Mouse (Mus musculus) forebrain, embryonic 14.5 days (tissue): ENCODE data around the gene Ubn1. TPM values are rescaled to one million over a fixed set of nuclear protein-coding genes. Genes with fewer than 3 reads are reported as not detected.

Experiments
- ATAC-seq: fragments of 200-750 bp; cut with Nextera tagmentation; 2 replicates; pipeline ENCODE4 v1.8.0; 2017; ENCODE audit warnings: mild to moderate bottlenecking, moderate library complexity
- DNase-seq: peaks from one replicate; pipeline ENCODE4 v3.0.0-alpha.2; 2015; ENCODE audit warnings: low spot score
- H3K27ac ChIP-seq: fragments of 300-500 bp; sonication (generic); 2 replicates; pipeline ENCODE4 v1.5.1; 2014; ENCODE audit warnings: low read depth, mild to moderate bottlenecking, control low read depth, low read length, moderate library complexity
- H3K27me3 ChIP-seq: fragments of 300-500 bp; sonication (generic); replicated peaks from 2 replicates; pipeline ENCODE4 v1.6.1; 2014; ENCODE audit warnings: low read length, control low read depth, mixed read lengths; ENCODE audit not compliant: control insufficient read depth, insufficient read depth
- H3K36me3 ChIP-seq: fragments of 300-500 bp; sonication (generic); 2 replicates; pipeline ENCODE4 v1.6.1; 2014; ENCODE audit warnings: low read length, control low read depth; ENCODE audit not compliant: control insufficient read depth, insufficient read depth
- H3K4me1 ChIP-seq: fragments of 300-500 bp; sonication (generic); 2 replicates; pipeline ENCODE4 v1.6.1; 2014; ENCODE audit warnings: antibody characterized with exemption, low read length, control low read depth; ENCODE audit not compliant: control insufficient read depth, insufficient read depth
- H3K4me2 ChIP-seq: fragments of 300-500 bp; sonication (generic); 2 replicates; pipeline ENCODE4 v1.6.1; 2014; ENCODE audit warnings: mild to moderate bottlenecking, control low read depth, low read length
- H3K4me3 ChIP-seq: fragments of 300-500 bp; sonication (generic); 2 replicates; pipeline ENCODE4 v1.5.1; 2014; ENCODE audit warnings: low read depth, low read length, control low read depth
- H3K9ac ChIP-seq: fragments of 300-500 bp; sonication (generic); 2 replicates; pipeline ENCODE4 v1.6.1; 2014; ENCODE audit warnings: mild to moderate bottlenecking, low read length, control low read depth, moderate library complexity
- H3K9me3 ChIP-seq: fragments of 300-500 bp; sonication (generic); replicated peaks from 2 replicates; pipeline ENCODE4 v1.6.1; 2016; ENCODE audit warnings: low read length, control low read depth, mixed read lengths; ENCODE audit not compliant: control insufficient read depth
- WGBS: fragments of 180-500 bp; shearing (Covaris S2); extraction: QIAGEN DNeasy Blood & Tissue Kit; methylation state at CpG from one replicate; pipeline ENCODE4 v1.1.7; 2014; 5-methylcytosine and 5-hydroxymethylcytosine counted together
- polyA plus RNA-seq: library from polyadenylated mRNA; unstranded; fragments of >200 nt; fragmentation: Nextera tagmentation; extraction: Ambion mirVana; gene quantifications from 2 replicates; pipeline ENCODE4 v1.2.1, GENCODE M21; 2014

Gene Ubn1
- polyA plus RNA-seq, 1 experiment from 2014 or later: 14.3 TPM

DNA sequence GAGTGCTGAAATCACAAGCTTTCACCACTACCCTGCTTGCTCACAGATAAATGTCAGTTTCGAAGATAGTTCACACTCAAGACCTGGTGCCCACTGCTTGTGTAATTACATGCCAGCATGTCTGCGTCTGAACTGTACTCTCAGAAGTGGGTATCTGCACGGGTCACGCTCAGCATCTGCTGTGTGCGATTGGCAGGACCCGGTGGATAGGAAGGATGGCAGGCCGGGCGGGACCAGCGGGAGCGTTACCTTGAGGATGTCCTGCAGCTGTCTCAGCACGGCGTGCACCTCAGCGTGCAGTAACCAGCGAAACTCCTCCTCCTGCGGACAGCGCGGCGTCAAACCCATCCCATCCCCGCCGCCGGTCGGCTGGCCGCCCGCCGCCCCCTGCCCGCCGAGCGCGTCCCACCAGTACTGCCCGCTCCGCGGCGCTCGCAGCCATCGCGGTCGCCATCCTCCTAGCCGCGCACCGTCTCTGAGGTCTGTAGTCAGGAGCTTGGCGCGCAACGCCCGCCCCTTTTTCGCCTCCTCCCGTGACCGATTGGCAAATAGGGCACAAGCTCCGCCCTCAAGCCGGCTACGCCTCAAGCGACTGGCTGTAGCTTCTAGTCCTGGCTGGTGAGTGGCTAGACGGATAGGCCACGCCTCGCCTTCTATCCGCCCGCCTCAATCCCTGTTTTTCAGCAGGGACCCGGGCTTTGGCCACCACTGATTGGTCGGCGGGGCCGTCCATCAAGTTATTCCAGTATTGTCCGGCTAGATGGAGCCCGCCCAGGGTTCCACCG lies 36.6 kb upstream of the Ubn1 start, which contains the start of gene Rogdi:
TSS of gene Rogdi (minus strand) at position 500 of the 785 bp plus-strand sequence.
- WGBS: 3% methylated on average over 60 of the region's 63 CpGs
- peak; percentile 99 for ATAC-seq
- Histone ChIP-seq H3K27ac (peak within 1 kb of the TSS; percentile 56), H3K4me2 (peak within 1 kb of the TSS; percentile 76), H3K36me3 (peaks cover 46% of the 10 kb centered on the region), H3K9me3 (no peaks in the 10 kb centered on the region), H3K4me3 (peak within 1 kb of the TSS; percentile 57), H3K4me1 (peaks cover 6% of the 10 kb centered on the region), H3K9ac (peak within 1 kb of the TSS; percentile 69), H3K27me3 (no peaks in the 10 kb centered on the region)
- peak; percentile 100 for DNase-seq

DNA sequence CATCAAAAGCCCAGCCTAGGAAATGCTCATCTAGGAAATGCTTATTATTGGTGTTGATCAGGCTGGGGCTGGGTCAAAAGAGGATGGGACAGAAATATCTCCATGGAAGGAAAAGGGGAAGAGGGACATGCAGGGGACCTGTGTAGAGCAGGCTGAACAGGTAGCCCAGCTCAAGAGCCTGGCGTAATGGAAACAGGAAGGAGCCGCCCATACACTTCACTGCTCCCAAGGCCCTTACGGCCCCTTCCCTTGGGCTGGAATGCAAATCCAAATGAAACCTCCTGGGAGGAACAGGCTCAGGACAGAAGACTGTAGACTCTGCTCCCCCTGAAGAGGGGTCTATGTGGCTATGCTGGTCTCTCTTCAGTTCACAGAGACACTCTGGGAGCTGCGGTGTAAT lies 35.3 kb upstream of the Ubn1 start:
- DNase-seq (no peak), ATAC-seq (no peak)
- Histone ChIP-seq H3K27me3 (no peaks in the 10 kb centered on the region), H3K36me3 (peaks cover 52% of the 10 kb centered on the region), H3K4me3 (no peak overlapping the region), H3K9me3 (no peaks in the 10 kb centered on the region), H3K27ac (no peak overlapping the region), H3K4me1 (peaks cover 6% of the 10 kb centered on the region), H3K9ac (no peak overlapping the region), H3K4me2 (no peak overlapping the region)
- WGBS: 91% methylated on average over 4 of the region's 4 CpGs

DNA sequence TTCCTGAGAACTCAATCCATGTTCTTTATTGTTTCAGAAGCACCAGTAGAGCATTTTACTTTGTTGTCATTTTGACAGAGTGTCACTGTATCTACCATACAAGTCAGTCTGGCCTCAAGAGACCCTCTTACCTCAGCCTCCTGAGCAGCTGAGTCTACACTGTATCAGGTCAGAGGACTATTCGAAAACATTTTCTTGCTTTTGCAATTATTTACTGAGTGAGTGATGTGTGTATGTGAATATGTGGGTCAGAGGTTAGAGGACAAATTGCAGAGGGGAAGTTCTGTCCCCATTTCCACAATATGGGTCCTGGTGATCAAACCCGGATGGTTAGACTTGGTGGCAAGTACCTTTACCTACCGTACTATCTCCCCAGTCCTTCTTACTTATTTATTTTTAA lies 25.8 kb upstream of the Ubn1 start:
- Histone ChIP-seq H3K9ac (no peak overlapping the region), H3K4me1 (no peaks in the 10 kb centered on the region), H3K36me3 (peaks cover 97% of the 10 kb centered on the region), H3K4me3 (no peak overlapping the region), H3K9me3 (no peaks in the 10 kb centered on the region), H3K27me3 (no peaks in the 10 kb centered on the region), H3K27ac (no peak overlapping the region), H3K4me2 (no peak overlapping the region)
- no peak for ATAC-seq
- WGBS: 98% methylated on average over 3 of the region's 3 CpGs
- DNase-seq: no peak

DNA sequence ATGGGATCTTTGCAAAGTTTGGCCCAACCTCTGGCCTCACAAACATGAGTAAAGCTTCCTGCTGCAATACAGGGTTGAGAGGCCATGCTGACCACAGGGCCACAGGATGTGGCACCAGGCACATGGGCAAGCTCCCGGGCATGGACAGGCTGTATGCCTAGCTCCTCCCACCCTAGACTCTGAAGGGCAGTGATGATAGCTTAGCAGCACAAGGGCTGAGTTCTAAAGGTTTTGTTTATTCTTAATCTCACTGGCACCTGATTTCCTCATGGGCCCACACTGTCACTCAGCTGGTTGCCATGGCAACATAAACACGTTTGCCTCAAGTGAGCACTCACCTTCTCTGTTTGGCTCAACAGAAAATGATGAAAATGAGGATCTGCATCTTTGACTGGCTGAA lies 20.0 kb upstream of the Ubn1 start:
- Histone ChIP-seq H3K9me3 (no peaks in the 10 kb centered on the region), H3K27ac (no peak overlapping the region), H3K4me1 (no peaks in the 10 kb centered on the region), H3K4me3 (no peak overlapping the region), H3K9ac (no peak overlapping the region), H3K27me3 (no peaks in the 10 kb centered on the region), H3K36me3 (peaks cover 100% of the 10 kb centered on the region), H3K4me2 (no peak overlapping the region)
- DNase-seq (peak; percentile 13), ATAC-seq (no peak)
- 63% methylated on average over 2 of the region's 2 CpGs for WGBS

DNA sequence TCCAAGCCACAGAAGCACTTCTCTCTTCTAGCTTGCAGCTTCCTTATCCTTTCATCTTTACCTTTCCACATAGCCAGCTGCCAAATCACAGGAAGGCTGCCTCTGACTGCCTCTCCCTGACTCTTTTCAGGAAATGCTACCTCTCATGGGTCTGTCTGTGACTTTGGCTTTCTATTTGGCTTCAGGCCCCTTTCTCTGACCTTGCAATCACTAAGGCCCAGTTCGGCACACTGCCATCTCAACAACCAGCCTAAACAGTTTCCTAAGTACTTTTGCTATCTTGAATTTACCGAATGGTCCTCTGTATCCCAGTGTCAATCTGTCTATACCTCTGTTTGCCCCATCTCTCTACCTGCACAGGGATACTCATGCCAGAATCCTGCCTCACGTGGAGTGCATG lies 14.3 kb upstream of the Ubn1 start:
- ATAC-seq: no peak
- Histone ChIP-seq H3K27ac (no peak overlapping the region), H3K27me3 (no peaks in the 10 kb centered on the region), H3K36me3 (peaks cover 97% of the 10 kb centered on the region), H3K4me3 (no peak overlapping the region), H3K4me1 (no peaks in the 10 kb centered on the region), H3K9ac (no peak overlapping the region), H3K9me3 (no peaks in the 10 kb centered on the region), H3K4me2 (no peak overlapping the region)
- DNase-seq: no peak
- WGBS: 97% methylated on average over 3 of the region's 3 CpGs

DNA sequence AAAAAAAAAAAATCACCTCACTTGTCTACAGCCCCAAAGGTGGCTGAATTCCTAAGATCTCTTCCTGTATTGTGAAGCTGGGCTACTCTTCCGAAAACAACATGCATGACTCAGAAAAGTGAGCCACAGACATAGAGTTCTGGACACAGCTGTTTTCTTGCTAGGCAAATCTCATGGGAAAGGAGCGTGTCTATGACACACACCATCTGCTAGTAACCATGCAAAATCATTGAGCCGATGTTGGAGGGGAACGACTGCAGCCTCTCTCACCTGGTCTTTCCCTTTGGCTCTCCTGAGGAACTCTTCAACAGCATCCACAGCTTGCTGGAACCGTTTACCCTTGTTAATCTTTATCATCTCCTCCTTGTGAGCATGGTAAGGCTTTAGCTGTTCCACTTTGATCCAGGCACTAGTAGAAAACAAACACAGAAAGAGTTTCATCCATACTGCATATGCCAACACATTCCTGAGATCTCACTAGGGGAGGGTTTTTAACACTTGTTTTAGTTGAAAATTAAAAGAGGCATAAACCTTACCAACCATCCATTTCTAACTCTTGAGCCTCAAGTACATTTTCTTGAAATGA lies 13.1 kb upstream of the Ubn1 start:
- no peaks in the 10 kb centered on the region for H3K9me3 ChIP-seq
- no peaks in the 10 kb centered on the region for H3K27me3 ChIP-seq
- H3K36me3 ChIP-seq: peaks cover 97% of the 10 kb centered on the region
- no peaks in the 10 kb centered on the region for H3K4me1 ChIP-seq
- no peak overlapping the region for H3K9ac ChIP-seq
- ATAC-seq (no peak), DNase-seq (no peak)
- WGBS: 87% methylated on average over 5 of the region's 5 CpGs
- H3K4me3 ChIP-seq: no peak overlapping the region
- no peak overlapping the region for H3K27ac ChIP-seq
- no peak overlapping the region for H3K4me2 ChIP-seq

DNA sequence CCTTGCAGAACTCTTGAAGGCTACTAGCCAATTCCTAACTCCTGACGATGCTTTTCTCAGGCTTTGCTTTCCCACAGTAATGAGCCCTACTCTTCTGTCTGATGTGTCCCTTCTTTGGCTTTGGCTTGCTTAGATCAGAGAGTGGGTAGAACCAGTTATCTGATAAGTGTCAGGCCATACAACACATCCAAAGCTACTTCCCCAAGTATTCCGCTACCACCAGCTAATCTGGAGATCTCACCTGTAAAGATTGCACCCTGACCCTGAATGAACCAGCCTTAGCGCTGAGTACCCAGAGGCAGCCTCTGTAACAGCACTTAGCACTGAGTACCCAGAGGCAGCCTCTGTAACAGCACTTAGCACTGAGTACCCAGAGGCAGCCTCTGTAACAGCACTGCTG lies 4.5 kb upstream of the Ubn1 start:
- ATAC-seq: no peak
- WGBS: 92% methylated on average over 3 of the region's 3 CpGs
- H3K9ac ChIP-seq: no peak overlapping the region
- no peak overlapping the region for H3K4me2 ChIP-seq
- peaks cover 70% of the 10 kb centered on the region for H3K36me3 ChIP-seq
- DNase-seq: no peak
- H3K9me3 ChIP-seq: no peaks in the 10 kb centered on the region
- no peak overlapping the region for H3K27ac ChIP-seq
- no peaks in the 10 kb centered on the region for H3K27me3 ChIP-seq
- peaks cover 9% of the 10 kb centered on the region for H3K4me1 ChIP-seq
- no peak overlapping the region for H3K4me3 ChIP-seq

DNA sequence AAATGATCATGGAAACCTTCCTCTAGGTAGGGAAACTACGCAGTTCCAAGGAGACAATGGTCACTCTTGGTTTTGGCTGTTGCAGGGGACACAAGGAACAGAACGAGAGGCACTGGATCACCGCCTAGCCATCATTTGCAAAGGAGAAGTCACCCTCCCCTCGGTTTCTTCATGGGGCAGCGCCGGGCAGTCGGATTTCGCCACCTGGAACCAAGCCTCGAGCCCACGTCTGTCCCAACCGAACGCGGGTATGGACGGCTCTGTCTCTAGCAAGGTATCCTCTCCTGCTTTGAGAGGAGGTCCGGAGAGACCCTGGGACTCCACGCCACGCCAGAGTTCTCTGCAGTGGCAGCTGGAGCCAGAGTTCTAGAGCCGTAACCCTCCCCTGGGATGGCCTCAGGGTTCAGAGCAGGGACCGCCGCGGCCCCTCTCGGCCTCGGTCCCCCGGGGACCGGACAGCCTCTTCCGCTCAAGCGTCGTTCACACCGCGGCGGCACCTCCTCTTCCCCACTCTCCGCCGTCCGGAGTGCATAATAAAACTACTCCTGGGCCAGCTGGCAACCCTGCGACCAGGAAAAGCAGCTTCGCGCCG lies 579 bp upstream of the Ubn1 start:
- ATAC-seq (peak; percentile 51), DNase-seq (no peak)
- Histone ChIP-seq H3K27ac (peak overlapping the region; percentile 79), H3K9ac (peak overlapping the region; percentile 94), H3K36me3 (peaks cover 43% of the 10 kb centered on the region), H3K27me3 (no peaks in the 10 kb centered on the region), H3K4me2 (peak overlapping the region; percentile 91), H3K4me1 (peaks cover 19% of the 10 kb centered on the region), H3K9me3 (no peaks in the 10 kb centered on the region), H3K4me3 (peak overlapping the region; percentile 96)
- WGBS: under 1% methylated on average over 38 of the region's 38 CpGs
